Mouse (Mus musculus) kidney, postnatal 0 days (tissue): ENCODE data around the gene Crybb1. TPM values are rescaled to one million over a fixed set of nuclear protein-coding genes. Genes with fewer than 3 reads are reported as not detected.

Experiments
- ATAC-seq: fragments of 200-750 bp; cut with Nextera tagmentation; replicated peaks from 2 replicates; pipeline ENCODE4 v1.8.0; 2017; ENCODE audit warnings: low read depth, moderate number of reproducible peaks, moderate TSS enrichment, moderate library complexity; ENCODE audit not compliant: low FRiP score
- DNase-seq: peaks from one replicate; pipeline ENCODE4 v3.0.0-alpha.2; 2016; ENCODE audit warnings: low spot score
- H3K27ac ChIP-seq: fragments of 300-500 bp; sonication (generic); 2 replicates; pipeline ENCODE4 v1.5.1; 2014; ENCODE audit warnings: mild to moderate bottlenecking
- H3K27me3 ChIP-seq: fragments of 300-500 bp; sonication (generic); 2 replicates; pipeline ENCODE4 v1.6.1; 2014; ENCODE audit warnings: low read length, mixed read lengths; ENCODE audit not compliant: insufficient read depth
- H3K36me3 ChIP-seq: fragments of 300-500 bp; sonication (generic); 2 replicates; pipeline ENCODE4 v1.6.1; 2014; ENCODE audit warnings: low read length, mixed read lengths; ENCODE audit not compliant: insufficient read depth
- H3K4me1 ChIP-seq: fragments of 300-500 bp; sonication (generic); replicated peaks from 2 replicates; pipeline ENCODE4 v1.6.1; 2014; ENCODE audit warnings: antibody characterized with exemption, low read length, mixed read lengths; ENCODE audit not compliant: insufficient read depth
- H3K4me2 ChIP-seq: fragments of 300-500 bp; sonication (generic); 2 replicates; pipeline ENCODE4 v1.6.1; 2014; ENCODE audit warnings: mild to moderate bottlenecking, low read length, moderate library complexity, mixed read lengths
- H3K4me3 ChIP-seq: fragments of 300-500 bp; sonication (generic); replicated peaks from 2 replicates; pipeline ENCODE4 v1.5.1; 2014; ENCODE audit warnings: low read depth, low read length
- H3K9ac ChIP-seq: fragments of 300-500 bp; sonication (generic); 2 replicates; pipeline ENCODE4 v1.6.1; 2014; ENCODE audit warnings: low read depth, low read length
- H3K9me3 ChIP-seq: fragments of 300-500 bp; sonication (generic); replicated peaks from 2 replicates; pipeline ENCODE4 v1.6.1; 2016; ENCODE audit warnings: low read length, inconsistent platforms, mixed read lengths
- CTCF ChIP-seq: IDR thresholded peaks from 2 replicates; pipeline ENCODE4 v1.5.1; 2016; ENCODE audit warnings: antibody characterized with exemption, low read depth, mild to moderate bottlenecking, moderate library complexity
- WGBS: fragments of 180-500 bp; shearing (Covaris S2); extraction: QIAGEN DNeasy Blood & Tissue Kit; methylation state at CpG from one replicate; pipeline ENCODE4 v1.1.7; 2014; 5-methylcytosine and 5-hydroxymethylcytosine counted together
- polyA plus RNA-seq: library from polyadenylated mRNA; unstranded; fragments of >200 nt; fragmentation: Nextera tagmentation; extraction: Ambion mirVana; gene quantifications from 2 replicates; pipeline ENCODE4 v1.2.1, GENCODE M21; 2015

Crybb1 gene
- polyA plus RNA-seq, 1 experiment from 2014 or later, result 3.4 TPM

- no peak overlapping the region for H3K4me3 ChIP-seq
- peaks cover 3% of the 10 kb centered on the region; the same call in 1 of the 2 replicates for H3K4me1 ChIP-seq
- DNase-seq, result no peak
- H3K36me3 ChIP-seq, result 0 out of 2 replicates have a peak, but pooled peaks cover 1% of the 10 kb centered on the region
- H3K27ac ChIP-seq, result no peak overlapping the region
- no peaks in the 10 kb centered on the region for H3K9me3 ChIP-seq
- 74% methylated on average over 2 of the region's 2 CpGs for WGBS
- no peak for ATAC-seq
- no peak overlapping the region for H3K9ac ChIP-seq
- TF ChIP-seq CTCF, result no peak
- H3K27me3 ChIP-seq, result no peaks in the 10 kb centered on the region
- H3K4me2 ChIP-seq, result no peak overlapping the region
Measured at GRCm38 (mm10) chr5:112300112-112300511, 44.5 kb downstream of the Crybb1 start.

DNA sequence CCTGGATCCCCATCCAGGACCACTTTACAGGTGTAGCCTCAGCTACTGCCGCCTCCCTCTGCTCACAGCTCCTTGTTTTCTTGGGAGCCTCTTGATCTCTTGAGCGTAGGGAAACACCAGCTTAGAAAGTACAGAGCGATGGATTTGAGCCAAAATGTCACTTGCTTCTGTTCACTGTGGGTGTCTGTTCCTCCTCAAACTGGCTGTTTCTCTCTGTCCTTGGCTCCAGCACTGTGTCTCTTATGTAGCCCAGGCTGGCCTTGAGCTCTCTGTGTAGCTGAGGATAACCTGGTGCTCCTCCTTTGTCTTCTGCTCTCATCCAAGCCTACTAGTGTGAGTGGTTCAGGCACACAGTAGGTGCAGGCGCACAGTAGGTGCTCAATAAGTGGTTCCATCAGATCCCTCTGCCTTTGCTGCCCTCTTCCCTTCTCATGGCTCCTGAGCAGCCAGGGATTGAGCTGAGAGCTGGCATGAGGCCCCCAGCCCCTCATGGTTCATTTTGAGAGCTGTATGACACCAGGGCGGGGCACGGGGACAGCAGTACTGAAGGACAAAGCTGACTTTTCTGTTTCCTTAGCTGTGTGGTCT lies 45.2 kb downstream of the Crybb1 start:
- no peak overlapping the region for H3K4me3 ChIP-seq
- no peaks in the 10 kb centered on the region for H3K27me3 ChIP-seq
- H3K9ac ChIP-seq, result no peak overlapping the region
- H3K27ac ChIP-seq, result no peak overlapping the region
- 85% methylated on average over 6 of the region's 6 CpGs for WGBS
- H3K4me2 ChIP-seq, result no peak overlapping the region
- ATAC-seq (no peak), DNase-seq (no peak)
- TF ChIP-seq CTCF, result no peak
- H3K9me3 ChIP-seq, result no peaks in the 10 kb centered on the region
- no peaks in the 10 kb centered on the region; the same call in 1 of the 2 replicates for H3K4me1 ChIP-seq
- 0 out of 2 replicates have a peak, but pooled peaks cover 3% of the 10 kb centered on the region for H3K36me3 ChIP-seq

DNA sequence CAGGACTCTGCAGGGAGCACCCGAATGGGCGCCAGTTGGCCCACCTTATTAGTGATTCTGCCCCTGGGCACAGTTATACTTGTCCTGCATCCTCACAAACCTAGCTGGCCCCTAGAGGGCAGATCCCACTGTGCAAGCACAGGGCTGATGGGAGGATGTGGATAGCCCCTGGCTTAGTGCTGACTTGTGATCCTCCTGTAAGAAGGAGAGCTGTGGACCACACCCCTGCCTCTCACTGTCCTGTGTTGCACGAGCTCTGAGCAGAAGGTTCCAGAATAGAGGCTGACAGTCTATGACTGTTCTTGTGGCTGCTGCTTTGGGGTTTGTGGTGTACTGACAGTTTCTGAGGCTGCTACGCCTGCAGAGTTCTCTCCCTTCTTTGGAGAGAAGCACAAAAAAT lies 46.1 kb downstream of the Crybb1 start:
- no peak overlapping the region for H3K4me3 ChIP-seq
- H3K4me1 ChIP-seq, result no peaks in the 10 kb centered on the region; the same call in 1 of the 2 replicates
- no peak overlapping the region for H3K9ac ChIP-seq
- no peak overlapping the region for H3K27ac ChIP-seq
- WGBS, result 82% methylated on average over 4 of the region's 4 CpGs
- H3K4me2 ChIP-seq, result no peak overlapping the region
- H3K36me3 ChIP-seq, result 0 out of 2 replicates have a peak, but pooled peaks cover 3% of the 10 kb centered on the region
- peak; percentile 28; the same call in 1 of the 2 replicates for TF ChIP-seq CTCF
- no peaks in the 10 kb centered on the region for H3K27me3 ChIP-seq
- H3K9me3 ChIP-seq, result no peaks in the 10 kb centered on the region
- ATAC-seq (no peak), DNase-seq (no peak)

GRCm38 (mm10) chr5:112302310-112302709 lies 46.7 kb downstream of the Crybb1 start:
- Histone ChIP-seq H3K9ac (no peak overlapping the region), H3K27ac (no peak overlapping the region), H3K4me2 (no peak overlapping the region), H3K36me3 (0 out of 2 replicates have a peak, but pooled peaks cover 5% of the 10 kb centered on the region), H3K4me1 (no peaks in the 10 kb centered on the region; the same call in 1 of the 2 replicates), H3K27me3 (no peaks in the 10 kb centered on the region), H3K4me3 (no peak overlapping the region), H3K9me3 (no peaks in the 10 kb centered on the region)
- no peak for DNase-seq
- 80% methylated on average over 5 of the region's 5 CpGs for WGBS
- no peak for ATAC-seq
- no peak for TF ChIP-seq CTCF

GRCm38 (mm10) chr5:112305842-112306241 lies 50.2 kb downstream of the Crybb1 start:
- ATAC-seq (no peak), DNase-seq (no peak)
- Histone ChIP-seq H3K9ac (no peak overlapping the region), H3K4me1 (no peaks in the 10 kb centered on the region), H3K27ac (no peak overlapping the region), H3K9me3 (no peaks in the 10 kb centered on the region), H3K4me3 (no peak overlapping the region), H3K27me3 (no peaks in the 10 kb centered on the region), H3K36me3 (peaks cover 36% of the 10 kb centered on the region), H3K4me2 (no peak overlapping the region)
- 76% methylated on average over 5 of the region's 5 CpGs for WGBS
- TF ChIP-seq CTCF, result no peak

- Histone ChIP-seq H3K4me2 (no peak overlapping the region), H3K9ac (no peak overlapping the region), H3K4me3 (no peak overlapping the region), H3K4me1 (0 out of 2 replicates have a peak, but pooled peaks cover 11% of the 10 kb centered on the region), H3K9me3 (no peaks in the 10 kb centered on the region), H3K36me3 (peaks cover 59% of the 10 kb centered on the region), H3K27ac (no peak overlapping the region), H3K27me3 (no peaks in the 10 kb centered on the region)
- ATAC-seq, result no peak
- DNase-seq, result no peak
- TF ChIP-seq CTCF, result no peak
- 89% methylated on average over 11 of the region's 11 CpGs for WGBS
Measured at GRCm38 (mm10) chr5:112313222-112313885, 57.7 kb downstream of the Crybb1 start.
